Mouse (Mus musculus): ENCODE results near the gene Cacna1a.

The Cacna1a gene

DNA sequence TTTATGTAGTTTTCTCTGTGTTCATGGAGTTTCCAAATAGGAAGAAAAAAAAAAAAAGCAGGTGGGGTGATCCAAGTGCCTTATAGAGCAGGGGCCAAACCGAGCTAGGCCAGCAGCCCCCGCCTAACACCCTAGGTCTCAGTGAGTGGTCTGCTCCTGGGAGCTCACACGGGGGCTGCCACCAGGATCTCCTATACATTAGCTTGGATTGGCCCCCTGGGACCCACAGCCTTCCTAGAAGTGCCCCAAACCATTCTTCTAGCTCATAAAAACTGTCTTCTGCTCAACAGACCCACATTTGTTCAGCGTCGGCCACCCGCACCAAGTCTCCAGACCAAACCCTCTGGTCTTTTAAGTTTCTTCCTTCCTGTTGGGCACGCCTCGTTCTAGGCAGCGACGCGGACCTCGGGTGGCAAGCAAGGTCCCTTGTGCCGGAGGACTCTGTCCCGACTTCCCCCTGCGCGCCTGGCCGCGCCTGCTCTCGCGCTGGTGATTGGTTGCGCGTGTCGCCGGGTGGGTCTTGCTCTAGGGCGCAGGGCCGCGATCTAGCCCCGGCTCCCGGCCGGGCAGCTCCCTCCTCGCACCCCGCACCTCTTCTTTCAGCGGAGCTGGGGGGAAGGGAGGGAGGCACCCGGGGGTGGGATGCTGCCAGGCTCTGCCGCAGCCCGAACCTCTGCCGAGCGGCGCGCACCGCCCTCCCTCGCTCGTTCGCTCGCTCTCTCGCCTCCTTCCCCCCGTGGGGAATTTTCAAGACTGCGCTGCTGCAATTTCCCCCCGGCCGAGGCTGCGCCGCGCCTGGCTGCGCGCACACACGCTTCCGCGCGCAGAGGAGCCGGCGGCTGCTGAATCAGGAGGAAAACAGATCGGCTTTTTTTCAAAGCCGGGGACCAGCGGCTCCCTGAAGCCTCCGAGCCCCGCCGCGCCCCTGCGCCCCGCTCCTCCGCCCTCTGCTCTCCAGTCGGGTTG is 25.9 kb downstream of the Cacna1a start:
- DNase-seq (ENCODE audit: low read depth, low spot score): no peak

DNA sequence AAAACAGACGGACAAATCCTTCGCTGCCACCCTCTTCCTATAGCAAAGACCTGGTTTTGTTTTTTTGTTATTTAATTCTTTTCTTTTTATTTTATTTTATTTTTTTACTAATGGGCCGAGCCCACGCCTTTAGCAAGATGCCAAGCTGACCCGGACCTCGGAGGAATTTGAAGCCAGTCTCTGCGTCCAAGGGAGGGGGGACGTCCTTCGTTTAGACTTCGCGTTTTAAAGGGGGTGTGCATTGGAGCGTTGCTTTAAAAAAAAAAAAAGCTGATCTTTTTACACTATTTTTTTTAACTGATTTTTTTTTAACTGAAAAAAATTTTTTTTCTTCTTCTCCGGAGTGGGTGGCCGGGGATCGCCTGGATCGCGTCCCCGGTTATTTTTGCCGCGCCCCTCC is 26.7 kb downstream of the Cacna1a start:
- DNase-seq (ENCODE audit: low read depth, low spot score): no peak

DNA sequence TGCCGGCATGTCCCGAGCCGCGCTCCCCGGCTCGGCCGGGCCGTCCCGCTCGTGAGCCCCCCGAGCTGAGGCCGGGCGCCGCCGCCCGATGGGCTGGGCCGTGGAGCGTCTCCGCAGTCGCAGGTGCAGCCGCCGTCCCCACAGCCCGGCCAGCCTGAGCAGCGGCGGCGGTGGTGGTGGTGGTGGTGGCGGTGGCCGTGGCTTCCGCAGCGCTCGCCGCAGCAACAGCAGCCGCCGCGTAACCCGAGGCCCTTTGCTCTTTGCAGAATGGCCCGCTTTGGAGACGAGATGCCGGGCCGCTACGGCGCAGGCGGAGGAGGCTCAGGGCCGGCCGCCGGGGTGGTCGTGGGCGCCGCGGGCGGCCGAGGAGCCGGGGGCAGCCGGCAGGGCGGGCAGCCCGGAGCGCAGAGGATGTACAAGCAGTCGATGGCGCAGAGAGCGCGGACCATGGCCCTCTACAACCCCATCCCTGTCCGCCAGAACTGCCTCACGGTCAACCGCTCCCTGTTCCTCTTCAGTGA is 27.2 kb downstream of the Cacna1a start:
- no peak for DNase-seq (ENCODE audit: low read depth, low spot score)

DNA sequence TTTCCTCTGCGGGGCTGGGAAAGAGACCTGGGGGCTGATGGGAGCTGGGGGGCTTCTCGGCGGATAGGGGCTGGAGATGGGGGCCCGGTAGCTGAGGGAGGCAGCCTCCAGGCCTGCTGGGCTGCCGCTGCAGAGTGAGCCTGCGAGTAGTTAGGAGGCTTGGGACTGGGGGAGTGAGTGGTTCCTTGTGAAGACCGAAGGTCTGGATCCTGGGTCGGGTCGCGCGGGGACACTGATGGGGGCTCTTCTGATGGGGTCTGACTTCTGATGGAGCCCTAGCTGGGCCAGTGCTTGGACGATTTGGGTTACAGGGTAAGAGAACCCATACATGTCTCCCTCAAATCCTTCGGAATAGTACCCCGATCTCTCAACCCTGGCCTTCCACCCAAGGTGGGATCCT is 27.8 kb downstream of the Cacna1a start:
- no peak for DNase-seq (ENCODE audit: low read depth, low spot score)

DNA sequence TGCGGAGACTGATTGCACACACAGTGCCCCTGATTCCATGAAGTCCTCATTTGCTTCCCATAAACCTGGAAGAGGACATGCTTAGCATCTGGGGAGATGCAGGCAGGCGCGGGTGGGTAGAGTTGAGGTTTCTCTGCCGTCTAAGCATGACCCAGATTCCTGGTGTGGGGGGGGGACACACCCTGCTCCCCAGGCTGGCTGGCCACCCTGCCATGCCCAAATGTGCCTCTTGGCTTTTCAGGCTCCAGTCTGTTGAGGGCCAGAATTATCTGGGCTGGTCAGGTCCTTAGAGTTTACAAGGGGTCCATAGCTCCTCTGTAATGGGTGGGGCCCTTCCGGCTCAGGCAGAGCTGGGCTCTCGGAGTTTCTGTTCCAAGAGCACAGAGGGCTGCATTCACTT is 28.7 kb downstream of the Cacna1a start:
- no peak for DNase-seq (ENCODE audit: low read depth, low spot score)

DNA sequence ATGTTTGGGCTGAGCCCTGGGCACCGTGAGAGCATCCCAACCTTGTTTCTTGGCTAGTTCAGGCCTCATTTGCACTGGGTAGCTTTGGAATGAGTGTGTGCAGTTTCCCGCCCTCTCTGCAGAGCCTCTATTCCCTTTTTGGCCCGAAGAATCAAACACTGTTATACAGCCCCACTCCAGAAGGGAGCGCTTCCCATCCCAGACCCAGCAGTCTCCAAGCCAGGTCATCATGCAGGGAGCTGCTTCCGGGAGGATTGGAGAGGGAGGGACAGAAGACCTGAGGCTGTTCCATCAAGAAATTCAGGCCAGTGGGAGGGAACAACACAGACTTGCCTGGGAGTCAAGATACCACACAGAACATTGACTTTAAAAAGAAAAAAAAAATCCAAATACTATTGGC is 29.6 kb downstream of the Cacna1a start:
- DNase-seq (ENCODE audit: low read depth, low spot score): no peak

DNA sequence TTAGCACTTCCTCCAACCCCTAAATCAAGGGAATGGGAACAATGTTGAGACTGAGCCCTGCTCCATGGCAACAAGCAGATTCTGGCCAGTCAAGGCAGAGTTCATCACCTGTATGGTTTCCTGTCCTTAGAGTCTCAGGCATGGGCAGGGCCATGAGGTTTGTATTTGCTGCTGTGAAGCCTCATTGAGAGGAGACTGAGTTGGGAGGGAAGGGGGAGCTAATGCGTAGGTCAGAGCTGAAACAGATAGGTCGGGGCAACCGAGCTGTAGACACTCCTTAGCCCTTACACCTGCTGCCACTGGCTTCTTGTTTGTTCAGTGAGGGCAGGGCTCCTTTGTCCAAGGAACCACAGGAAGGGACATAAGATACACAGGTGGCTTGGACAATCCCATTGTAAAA is 36.2 kb downstream of the Cacna1a start:
- DNase-seq (ENCODE audit: low read depth, low spot score): no peak

DNA sequence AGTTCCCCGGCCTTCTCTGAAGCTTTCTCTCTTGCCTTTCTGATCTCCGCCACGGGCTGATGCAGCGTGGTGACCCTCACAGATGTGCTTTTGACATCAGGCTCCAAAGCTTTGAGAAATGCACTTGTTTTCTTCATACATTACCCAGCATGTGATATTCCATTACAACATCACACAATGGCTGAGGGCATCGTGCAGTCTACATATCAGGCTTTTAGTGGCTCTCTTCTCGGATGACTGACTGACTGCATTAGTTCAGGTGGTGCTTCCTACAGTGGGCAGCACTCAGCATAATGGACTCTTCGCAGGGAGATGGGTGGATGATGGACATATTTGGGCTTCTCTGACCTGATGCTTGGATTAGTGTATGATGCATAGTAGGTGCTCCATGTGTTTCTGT is 37.8 kb downstream of the Cacna1a start:
- no peak for DNase-seq (ENCODE audit: low read depth, low spot score)

DNA sequence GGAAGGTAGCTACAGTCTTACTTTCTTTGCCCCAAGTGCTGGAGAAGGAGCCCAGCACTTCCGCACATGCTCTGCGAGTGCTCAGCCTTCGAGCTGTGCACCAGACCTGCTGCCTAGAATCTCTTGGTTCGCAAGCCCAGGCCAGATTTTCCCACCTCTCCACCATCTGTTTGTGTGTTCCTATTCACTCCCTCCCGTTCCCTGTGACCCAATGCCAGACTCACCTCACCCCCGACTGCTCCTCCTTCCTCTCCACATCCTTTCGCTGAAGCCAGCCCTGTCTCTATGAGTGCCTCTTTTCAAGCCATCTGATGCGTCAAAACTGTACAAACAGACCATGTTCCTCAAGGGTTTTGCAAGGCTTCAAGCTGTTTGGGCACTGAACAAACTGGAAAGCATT is 38.3 kb downstream of the Cacna1a start:
- DNase-seq (ENCODE audit: low read depth, low spot score): no peak

DNA sequence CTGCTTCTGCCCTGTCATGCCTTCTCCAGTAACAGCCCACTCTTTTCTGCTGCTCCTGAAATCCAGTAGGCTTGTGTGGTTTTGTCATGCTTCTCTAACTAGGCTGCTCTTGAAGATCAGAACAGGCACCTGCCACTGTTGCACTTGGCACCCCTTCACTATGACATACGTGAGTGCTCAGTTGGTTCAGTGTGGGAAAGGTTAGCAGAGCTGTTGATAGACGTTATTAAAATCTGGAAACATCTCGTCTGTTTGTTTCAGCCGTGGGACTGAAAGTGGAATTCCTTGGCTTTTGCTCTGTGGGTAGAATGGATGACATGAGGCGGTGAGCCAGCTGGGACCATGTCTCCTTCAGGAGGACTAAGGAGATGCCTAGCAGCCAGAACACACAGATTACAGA is 39.8 kb downstream of the Cacna1a start:
- no peak for DNase-seq (ENCODE audit: low read depth, low spot score)

DNA sequence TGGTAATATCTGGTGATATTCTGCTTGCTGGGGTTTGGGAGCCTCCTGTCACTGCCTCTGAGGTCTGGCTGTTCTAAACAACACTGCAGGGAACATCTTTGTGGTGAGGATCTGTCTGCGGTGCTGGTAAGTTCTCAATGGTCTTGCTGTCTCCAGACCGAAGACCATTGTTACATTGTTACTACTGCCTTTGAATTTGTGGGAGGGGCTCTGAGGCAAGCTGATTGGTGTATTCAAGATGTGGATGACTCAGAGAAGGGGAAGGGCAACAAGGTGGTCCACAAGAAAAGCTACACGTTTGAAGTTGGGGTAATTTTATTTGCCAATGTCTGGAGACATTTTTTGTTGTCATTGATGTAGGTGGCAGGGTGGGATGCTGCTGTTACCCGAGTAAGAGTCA is 40.8 kb downstream of the Cacna1a start:
- no peak for DNase-seq (ENCODE audit: low read depth, low spot score)

DNA sequence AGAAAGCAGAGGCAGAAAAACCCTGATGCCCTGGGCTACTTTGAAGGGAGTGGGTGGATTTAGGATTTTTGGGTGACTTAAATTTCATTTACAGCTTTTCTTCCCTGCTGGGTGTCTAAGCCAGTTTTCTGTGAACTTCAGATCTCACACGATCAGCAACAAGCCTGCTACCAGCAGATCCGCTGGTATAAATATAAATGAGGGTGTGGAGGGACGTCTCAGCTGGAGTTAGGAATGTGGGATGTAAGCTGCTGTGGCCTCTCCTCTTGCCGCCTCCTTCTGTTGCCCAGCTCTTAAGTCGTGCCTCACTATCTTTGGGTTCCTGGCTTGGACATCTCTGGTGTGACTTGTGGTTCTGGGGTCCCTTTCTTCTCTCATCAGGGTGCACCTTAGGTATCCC is 41.3 kb downstream of the Cacna1a start:
- no peak for DNase-seq (ENCODE audit: low read depth, low spot score)

DNA sequence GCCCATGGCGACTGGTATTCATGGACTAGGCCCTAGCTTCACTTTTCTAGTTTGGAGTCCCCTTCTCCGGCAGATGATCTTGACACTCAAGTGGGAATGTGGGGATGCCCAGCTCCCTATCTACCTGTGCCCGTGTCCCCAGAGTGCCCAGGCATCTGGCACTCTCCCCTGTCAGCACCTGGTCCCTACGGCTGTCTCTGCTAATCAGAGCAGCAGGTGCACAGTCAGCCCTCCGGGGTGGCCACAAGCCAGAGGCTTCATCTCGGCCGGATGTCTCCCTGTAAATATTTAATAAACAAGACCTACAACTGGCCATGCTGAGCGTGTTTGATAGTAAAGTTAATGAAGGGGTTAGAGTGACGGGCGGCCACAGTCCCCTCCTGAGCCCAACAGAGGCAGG is 47.1 kb downstream of the Cacna1a start:
- DNase-seq (ENCODE audit: low read depth, low spot score): no peak

DNA sequence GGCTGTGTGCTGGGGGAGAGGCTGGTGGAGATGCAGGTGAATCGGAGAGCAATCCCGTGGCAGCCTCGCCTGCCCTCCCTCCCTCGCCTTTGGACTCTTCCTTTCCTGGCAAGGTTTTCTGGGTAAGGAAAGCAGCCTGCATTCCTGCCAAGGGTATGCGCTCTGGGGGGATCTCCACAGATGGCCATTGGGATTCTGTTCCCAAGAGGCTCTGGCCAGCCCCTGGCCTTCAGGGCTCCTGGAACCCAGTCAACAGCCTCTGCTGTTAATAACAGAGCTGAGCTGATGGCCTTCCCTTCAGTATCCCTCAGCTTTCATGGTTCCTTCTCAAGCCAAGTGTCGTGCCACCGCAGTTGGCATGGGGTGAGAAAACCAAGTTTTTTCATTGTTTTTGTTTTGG is 51.6 kb downstream of the Cacna1a start:
- no peak for DNase-seq (ENCODE audit: low read depth, low spot score)

DNA sequence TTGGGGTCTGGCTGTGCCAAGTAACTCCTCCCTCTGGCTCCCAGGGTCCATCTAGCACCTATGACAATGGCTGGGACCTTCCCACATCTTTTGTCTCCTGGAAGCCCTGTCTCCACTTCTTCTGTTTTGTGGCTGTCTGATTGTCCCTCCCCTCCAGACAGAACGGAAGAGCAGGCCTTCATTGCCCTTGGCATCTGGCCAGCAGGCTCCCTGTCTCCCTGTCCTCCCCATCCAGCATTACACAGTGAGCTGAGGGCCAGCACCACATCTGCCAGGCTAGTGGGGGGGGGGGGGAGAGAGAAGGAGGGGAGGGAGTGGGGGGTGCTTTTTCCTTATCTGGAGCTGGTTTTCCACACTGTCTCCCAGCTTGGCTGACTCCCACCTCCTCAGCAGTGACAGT is 53.8 kb downstream of the Cacna1a start:
- no peak for DNase-seq (ENCODE audit: low read depth, low spot score)

DNA sequence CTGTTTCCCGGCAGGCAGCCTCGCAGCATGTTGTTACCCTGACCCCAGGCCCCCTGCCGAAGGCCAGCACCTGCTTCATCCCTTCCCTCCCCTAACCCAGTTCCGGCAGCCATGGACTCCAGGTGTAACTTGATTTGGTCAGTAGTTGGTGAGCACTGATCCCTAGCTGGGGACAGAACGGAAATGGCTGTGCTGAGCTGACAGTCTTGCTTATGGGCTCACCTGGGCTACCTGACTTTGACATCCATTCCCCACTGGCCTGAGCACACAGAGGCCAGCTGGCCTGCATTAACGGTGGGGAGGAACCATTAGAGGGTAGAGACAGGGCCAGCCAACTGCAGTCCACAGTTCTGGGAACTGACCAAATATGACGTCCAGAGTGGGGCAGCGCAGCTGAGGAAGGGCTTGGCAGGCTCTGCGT is 58.3 kb downstream of the Cacna1a start:
- DNase-seq (ENCODE audit: low read depth, low spot score): no peak

DNA sequence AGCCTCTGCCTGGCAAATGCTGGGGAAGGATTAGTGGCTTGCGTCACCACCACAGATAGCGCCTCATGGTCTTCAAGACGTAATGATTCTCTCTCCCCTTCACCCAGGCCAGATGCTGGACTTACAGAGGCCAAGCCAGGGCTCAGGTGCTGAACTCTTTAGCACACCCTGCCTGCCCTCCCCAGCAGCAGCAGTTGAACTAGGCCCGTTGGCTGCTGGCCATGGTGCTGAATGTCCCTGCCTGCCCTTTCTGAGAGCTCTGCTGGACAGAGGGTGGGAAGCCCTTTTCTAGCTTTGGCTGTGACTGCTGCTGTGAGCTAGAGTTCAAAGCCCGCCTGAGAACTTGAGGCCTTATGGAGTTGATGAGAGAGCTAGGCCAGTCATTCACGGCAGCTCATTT is 66.3 kb downstream of the Cacna1a start:
- DNase-seq (ENCODE audit: low read depth, low spot score): no peak

DNA sequence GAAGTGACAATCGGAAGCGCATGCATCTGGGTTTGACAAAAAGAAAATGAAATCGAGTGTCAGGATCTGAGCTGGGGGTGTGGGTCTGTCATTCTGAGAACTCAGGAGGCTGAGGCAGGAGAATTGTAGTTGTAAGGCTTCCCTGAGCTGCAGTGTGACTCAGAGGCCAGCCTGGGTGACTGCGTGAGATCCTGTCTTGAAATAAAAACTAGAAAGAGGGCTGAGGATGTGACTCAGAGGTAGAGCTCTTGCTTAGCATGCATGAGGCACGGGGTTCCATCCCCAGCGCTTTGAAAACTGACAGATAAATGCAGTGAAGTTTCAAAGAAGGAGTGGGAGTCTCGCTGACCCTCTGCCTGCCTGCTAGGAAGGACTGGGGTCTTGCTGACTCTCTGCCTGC is 70.6 kb downstream of the Cacna1a start:
- DNase-seq (ENCODE audit: low read depth, low spot score): no peak

DNA sequence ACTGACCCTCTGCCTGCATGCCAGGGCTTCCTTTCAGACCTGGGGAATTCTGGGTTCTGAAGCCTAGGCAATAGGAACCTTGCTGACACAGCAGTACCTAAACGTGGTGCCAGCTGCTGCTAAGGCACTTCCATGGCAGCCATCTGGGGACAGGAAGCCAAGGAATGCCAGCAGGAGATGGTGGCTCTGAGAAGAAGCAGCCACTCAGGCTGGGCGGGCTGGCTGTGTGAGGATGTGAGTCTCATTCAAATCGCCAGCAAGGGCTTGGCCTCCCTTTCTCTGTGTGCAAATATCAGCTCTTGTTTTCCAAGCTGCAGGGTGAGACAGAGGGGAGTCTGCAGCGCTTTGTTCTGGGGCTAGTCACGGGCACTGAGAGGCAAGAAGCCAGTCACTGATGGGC is 71.0 kb downstream of the Cacna1a start:
- no peak for DNase-seq (ENCODE audit: low read depth, low spot score)

DNA sequence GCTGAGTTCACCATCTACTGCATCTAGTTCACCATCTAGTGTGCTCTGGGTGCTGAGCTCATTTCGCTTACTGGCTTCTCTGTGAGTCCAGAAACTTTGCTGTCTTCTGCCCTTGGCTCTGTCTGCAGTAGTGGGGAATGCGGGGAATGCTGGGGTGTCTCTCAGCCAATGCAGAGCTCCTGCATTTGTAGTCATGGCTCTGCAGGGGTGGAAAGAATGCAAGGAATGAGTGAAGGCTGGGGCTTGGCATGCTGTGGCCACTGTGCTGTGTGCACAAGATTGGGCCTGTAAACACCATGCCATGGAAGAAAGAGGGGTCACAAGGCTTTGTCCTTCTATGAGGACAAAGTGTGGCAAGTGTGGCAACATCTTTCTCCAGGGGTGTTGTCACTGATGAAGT is 72.5 kb downstream of the Cacna1a start:
- DNase-seq (ENCODE audit: low read depth, low spot score): no peak

DNA sequence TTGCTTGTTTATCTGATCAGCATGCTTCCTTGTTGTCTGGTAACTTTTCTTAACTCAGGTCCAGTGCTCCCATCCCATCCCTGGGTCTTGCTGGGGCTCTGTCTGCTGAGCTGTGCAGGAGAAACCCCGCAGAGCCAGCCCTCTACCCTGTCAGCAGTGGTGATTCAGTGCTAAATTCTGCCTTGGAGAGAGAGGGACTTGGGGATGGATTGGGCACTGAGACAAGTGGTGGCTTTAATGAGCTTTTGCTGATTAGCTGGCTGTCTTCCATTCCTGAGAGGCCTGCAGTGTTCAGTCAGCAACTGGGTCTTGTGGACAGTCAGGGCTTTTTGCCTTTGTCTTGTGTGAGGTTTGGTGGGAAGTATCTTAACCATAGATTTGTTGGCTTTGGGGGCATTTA is 78.7 kb downstream of the Cacna1a start:
- DNase-seq (ENCODE audit: low read depth, low spot score): no peak

DNA sequence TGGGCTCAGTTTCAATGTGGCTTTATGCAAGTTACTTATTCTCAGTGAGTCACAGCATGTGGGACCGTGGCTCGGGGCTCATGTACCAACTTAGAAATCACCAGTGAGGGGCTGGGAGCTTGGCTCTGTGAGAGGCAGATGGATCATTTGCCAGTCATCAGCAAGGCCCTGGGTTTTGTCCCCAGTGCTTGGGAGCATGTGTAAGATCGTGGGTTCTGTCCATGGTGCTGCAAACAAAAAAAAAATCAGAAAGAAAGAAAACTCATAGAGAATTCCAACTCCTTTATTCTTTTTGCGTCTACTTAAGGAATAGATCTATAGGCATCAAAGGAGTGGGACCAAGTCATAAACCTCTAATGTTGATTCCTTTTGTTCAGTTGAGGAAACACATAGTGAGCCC is 80.8 kb downstream of the Cacna1a start:
- no peak for DNase-seq (ENCODE audit: low read depth, low spot score)

DNA sequence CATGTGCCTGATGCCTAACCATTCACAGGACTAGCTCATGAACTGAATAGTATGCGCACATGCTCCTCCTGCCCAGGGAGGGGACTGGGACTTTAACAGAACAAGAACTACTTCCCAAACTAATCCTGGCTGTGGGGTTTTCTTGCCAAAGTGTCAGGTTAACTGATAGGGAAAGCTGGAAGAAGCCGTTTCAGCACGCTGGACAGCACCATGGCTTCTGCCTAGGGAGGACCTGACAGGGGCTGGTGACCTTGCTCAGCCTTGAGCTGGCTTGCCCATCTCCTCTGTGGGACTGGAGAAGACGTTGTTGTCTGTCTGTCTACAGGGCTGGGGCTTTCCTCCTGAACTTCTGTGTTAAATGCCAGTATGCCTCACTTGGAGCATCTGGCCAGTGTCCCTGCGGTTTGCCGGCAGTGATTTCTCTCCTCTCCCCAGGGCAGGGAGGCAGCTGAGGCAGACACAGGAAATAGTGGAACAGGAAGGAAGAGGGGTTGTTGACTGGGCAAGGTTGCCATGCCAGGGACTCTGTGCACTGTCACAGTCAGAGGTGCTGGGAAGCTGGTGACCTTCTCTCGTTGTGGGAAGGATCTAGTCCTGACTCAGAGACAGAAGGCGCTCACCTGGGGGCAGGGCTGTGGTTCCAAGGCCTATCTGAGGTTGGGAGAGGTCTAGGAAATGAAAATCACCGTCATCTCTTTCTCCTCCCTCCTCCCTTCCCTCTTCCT is 83.2 kb downstream of the Cacna1a start:
- no peak for DNase-seq (ENCODE audit: low read depth, low spot score)
